Mouse (Mus musculus): ENCODE results near the gene Ercc2. TPM values are rescaled to one million over a fixed set of nuclear protein-coding genes. Genes with fewer than 3 reads are reported as not detected.

Ercc2 gene
- total RNA-seq (2021), result 10 to 100 TPM in 1 of 2 experiments, 1 to 10 TPM in 1; 7.6 to 10.4 TPM
- long read RNA-seq, experiment 1, partial matches to known transcripts, result 1 of 4 reads
- long read RNA-seq, experiment 1, other reads (novel, unspliced or antisense), result 2 of 4 reads
- long read RNA-seq, experiment 2, partial matches to known transcripts, result 1 of 1 reads
- long read RNA-seq, experiment 2, other reads (novel, unspliced or antisense), result 0 of 1 reads

DNA sequence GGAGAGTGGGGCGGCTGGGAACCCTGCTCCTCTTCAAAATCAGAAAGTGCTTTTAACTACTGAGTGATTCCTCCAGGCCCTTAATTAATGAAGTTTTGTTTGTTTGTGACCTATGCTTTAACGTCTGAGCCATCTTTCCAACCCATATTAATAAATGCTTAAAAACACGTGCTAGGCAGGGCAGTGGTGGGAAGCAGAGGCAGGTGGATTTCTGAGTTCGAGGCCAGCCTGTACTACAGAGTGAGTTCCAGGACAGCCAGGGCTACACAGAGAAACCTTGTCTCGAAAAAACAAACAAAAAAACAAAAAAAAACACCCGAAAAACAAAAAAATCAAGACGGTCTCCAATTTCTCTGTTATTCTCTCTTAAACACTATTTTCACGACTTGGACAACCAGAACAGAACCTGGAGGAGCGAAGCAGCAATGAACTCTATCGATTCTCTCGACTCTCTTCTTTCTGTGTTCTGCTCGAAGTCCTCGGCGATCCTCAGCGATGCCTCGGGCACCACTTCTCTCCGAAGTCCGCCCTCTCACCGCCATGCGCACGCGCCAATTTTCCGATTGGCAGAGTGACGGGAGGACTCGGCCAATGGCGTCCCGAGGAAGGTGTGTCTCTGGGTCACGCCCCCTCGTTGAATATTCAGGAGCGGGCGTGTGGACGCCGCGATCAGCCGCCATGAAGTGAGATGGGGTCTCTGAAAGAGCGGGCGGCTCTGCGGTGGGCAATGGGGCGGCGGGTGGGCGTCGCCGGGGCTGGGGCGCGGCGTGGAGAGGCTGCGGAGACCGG is at the start of gene Ercc2:
Gene Ercc2 (plus strand): TSS at position 634 of the 789 bp plus-strand sequence.
- DNase-seq, result peak; percentile 99 to 100

DNA sequence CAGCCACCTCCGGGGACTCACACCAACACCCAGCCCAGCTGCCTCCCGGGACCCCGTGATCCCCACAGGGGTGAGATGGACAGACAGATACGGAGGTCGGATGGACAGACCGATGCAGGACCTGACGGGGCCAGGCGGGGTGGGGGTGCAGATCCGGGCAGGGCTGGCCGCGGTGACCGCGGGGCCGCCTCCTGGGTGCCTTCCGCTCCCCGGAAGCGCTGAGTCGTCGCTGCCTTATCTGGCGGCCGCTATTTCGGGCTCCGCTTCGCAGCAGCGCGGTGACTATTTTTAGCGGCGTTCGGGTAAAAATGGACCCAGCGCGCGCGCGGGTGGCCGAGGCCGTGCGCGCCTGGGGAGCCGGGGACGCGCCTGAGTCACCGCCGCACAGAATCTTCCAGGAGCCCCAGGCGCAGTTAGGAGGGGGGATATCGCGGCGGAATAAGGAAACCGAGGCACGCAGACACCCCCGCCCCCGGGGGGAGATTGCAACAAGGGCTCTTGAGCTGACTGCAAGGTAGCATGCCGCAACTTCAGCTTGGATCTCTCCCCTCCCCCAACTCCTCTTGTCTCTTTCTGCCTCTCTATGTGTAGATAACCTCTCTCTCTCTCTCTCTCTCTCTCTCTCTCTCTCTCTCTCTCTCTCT is 49.0 kb upstream of the Ercc2 start:
- peak; percentile 86 to 91 for DNase-seq

DNA sequence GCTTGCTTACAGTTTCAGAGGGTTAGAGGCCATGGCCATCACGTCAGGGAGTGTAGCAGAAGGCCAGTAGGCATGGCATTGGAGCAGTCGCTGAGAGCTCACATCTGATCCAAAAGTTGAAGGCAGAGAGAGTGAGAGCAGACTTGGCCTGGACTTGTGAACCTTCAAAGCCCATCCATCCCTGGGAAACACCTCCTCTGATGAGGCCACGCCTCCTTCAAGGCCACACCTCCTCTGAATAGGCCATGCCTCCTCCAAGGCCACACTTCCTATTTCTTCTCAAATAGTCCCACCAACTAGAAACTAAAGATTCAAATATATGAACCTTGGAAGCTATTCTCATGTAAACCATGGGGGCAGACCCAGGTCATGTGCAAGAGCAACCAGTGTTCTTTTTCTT is 46.2 kb upstream of the Ercc2 start:
- DNase-seq, result no peak

DNA sequence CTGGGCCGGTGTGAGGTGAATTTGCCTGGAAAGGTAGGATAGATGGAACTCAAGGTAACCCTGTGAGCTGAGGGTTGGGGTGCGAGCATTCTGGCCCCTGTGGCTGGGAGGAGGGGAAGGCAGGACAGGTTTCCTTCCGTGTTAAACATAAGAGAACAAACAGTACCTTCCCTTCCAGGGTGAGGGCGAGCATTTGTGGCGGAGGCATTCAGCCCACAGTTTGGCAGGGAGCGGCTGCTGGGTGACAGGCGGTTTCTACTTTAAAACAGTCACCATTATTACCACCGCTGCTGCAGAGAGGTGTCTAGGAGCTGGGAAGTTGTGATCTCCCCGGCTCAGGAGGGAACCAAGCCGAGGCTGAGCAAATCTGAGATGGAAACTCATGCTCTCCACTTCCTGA is 44.7 kb upstream of the Ercc2 start:
- DNase-seq, result peak in 1 of 2 experiments; percentile 39

DNA sequence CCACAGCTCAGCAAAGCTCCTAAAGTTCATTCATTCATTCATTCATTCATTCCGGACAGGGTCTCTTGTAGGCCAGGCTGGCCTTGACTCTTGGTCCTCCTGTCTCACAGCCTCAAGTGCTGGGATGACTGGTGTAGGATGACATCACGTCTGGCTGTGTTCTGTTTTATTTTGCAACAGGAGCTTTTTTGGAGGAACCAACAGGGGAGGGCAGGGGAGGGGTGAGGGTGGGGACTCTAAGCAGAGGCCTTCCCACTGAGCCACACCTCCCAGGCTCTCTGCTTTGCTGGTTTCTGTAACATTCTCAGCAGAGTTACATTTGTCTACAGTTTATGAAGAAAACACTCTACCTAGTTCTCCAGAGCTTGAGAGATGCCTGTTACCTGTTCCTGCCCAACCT is 43.8 kb upstream of the Ercc2 start:
- DNase-seq, result no peak

DNA sequence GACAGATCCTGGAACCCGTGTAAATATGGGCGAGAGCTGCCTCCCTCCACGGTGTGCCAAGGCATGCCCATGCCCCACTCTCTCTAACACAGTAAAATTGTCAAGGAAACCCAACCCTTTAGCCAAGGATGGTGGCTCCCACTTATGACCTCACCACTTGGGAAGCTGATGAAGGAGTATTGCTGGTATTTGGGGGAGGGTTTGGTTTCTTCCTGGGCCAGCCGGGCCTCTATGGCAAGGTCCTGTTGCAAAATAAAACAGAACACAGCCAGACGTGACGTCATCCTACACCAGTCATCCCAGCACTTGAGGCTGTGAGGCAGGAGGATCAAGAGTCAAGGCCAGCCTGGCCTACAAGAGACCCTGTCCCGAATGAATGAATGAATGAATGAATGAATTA is 43.2 kb upstream of the Ercc2 start:
- DNase-seq, result no peak

DNA sequence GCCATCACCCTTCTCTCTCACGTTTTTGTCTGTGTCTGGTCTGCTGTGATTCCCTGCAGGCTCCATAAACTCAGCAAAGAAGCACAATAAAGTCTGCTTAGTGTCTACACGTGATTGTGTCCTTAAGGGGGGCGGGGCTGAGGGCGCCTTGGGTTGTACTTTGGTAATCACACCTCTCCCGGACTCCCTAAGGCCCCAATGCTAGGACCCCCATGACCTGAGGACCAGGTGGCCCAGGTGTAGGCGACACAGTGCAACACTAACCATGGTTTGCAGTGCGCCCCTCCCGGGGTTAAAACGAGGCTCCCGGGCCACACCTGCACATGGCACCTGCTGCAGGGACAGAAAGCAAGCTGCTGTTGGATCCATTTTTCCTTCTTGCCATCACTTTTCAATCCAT is 40.6 kb upstream of the Ercc2 start:
- no peak for DNase-seq

DNA sequence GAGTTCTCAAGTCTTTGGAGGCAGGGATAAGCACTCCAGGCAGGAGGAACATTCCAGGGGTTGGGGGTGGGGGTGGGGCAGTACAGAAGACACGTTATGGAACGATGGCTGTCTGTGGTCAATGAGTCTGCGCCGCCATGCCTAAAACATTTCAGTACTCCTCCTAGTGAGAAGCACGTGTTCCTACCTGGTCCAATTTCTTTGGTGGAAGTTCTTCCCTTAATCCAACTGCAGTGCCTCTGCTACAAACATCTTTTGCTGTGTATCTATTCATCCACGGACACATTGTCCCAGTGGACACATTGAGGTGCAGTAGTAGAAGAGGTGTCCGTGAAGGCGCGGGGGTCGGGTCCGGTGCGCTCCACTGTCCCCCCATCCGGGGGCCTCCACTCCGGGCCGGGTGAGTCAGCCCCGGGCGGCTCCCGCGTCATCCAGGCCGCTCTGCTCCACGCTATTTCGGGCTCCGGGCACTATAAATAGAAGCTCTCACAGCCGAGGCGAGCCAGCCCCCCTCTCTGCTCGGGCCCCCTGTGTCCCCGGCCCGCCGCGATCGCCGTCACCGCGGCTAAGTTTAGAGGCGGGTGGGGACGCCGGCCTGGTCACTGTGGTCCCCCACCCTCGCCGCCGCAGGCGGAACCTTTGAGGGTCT is 39.9 kb upstream of the Ercc2 start:
- DNase-seq, result peak; percentile 73 to 77

DNA sequence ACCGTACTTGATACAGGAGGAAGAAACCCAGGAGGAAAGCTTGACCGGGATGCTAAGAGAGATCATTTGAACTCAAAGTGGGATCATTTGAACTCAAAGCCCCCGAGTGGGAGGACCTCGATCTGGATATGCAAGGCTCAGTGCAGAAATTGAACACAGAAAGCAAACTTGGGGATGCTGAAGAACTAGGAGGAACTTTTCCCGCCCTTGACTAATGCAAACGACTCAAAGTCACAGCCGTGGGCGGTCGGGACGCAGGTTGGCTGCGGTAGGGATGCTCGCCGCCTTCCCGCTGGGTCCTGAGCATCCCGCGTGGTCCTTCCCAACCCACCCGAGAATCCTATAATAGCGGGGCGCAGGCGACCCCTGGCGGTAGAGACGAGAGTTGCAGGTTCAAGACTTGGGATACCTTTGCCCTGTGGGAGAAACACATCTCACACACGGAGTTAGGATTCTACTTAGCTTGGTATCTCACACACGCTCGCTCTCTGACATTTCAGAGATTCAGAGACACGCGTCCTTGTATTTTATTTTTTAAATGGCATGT is 39.3 kb upstream of the Ercc2 start:
- peak; percentile 88 to 97 for DNase-seq

DNA sequence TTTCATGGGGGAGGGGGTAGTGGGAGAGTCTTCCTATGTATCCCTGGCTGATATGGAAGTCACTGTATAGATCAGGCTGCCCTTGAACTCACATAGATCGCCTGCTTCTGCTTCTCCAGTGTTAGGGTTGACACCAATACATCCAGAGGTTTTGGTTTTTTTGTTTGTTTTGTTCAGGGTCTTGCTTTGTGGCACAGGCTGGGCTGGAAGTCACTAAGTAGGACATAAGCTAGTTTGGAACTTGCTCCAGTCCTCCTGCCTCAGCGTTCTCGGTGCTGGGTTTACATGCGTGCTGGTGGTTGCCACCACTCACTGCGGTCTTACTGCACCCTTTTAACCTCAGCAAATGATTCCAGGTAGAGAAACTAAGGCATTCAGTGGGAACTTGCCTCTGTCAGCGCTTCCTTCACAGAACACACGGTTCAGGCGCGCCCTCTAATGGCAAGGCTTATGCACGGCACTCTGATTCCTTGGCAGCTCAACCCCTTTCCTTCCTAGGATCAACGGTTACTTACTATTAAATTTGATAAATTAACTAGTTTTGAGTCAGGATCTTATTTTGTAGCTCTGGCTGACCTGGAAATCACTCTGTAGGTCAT is 38.5 kb upstream of the Ercc2 start:
- DNase-seq, result peak; percentile 80 to 91

DNA sequence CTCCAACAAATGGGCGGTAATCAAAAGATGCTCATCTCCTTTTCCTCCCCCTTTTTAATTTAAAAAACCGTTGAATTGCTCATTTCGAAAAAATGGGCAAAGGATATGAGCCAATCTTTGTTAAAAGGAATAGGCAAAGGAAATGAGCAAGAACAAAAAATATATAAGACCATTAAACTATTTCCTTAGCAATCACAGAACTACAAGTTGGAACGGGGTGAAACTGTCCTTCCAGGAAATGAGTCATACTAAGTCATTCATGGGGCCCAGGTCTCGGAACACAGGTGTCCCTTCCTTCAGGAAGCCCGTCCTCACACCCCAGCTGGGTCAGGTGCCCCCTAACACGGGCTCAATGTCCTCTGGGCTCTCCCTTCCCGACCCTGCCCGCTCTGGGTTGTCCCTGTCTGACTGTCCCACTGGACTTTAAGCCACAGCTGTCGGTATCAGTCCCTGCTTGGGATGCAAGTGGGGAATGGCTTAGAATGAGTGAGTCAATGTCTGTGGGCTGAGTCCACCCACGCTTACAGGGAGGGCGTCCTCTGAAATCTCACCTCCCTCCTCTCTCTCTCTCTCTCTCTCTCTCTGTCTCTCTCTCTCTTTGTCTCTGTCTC is 37.5 kb upstream of the Ercc2 start, which contains the start of gene Ercc1:
Gene Ercc1 (plus strand): TSS at position 542 of the 611 bp plus-strand sequence.
- DNase-seq, result peak; percentile 48 to 57

DNA sequence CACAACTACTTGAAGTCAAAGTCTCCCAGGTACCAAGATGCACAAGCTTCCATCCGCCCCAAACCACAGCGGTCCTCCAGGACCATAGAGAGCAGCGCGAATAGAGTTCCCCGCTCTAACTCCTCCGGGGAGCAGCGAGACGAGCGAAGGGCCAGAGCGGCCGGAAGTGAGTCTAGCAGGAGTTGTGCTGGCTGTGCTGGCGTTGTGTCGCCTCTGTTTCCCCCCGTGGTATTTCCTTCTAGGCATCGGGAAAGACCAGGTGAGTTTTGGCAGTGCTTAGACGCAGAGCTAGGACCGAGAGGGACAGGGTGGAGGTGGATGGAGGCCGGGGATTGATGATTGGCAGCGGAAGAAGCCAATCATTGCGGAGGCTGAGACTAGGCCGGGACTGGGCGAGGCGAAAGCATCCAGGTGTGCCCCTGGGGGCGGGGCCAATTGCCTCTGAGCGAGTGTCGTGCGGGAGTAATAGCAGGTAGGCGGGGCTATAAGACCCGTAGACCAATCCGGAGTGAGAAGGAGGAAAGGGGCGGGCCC is 36.8 kb upstream of the Ercc2 start:
- DNase-seq, result peak; percentile 95 to 96

DNA sequence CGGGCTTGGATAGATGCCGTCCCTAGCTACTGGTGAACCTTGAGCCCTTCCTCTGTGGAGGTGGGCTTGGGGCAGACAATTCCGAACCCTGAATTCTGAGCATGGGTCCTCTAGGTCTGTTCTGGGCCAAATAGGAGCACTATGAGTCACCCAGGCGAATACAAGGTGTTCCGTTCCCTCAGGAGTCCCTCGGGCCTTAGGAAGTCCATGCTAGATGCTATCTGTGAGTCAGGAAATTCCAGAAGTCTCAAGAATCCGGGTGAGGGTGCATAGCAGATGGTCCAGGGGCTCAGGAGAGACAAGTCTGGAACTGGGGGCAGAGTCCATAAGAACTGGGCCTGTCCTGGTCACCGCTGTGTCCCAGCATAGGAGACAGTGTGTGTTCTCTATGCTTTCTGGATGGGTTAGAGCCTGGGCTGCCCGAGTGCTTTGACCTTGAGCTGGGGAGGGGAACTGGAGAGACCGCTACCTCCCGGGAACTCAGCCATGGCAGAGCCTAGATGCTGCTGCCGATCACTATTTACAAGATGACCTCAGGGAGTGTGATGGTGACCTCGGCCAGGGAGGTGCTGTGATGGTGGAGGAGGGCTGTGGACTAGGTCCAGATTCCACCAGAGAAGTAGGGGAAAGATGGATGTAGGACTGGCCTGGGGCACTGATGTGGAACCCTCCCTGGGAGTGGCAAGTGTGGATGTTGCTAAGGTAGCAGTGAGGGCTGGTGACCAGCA is 32.5 kb upstream of the Ercc2 start:
- peak in 1 of 2 experiments; percentile 75 for DNase-seq

DNA sequence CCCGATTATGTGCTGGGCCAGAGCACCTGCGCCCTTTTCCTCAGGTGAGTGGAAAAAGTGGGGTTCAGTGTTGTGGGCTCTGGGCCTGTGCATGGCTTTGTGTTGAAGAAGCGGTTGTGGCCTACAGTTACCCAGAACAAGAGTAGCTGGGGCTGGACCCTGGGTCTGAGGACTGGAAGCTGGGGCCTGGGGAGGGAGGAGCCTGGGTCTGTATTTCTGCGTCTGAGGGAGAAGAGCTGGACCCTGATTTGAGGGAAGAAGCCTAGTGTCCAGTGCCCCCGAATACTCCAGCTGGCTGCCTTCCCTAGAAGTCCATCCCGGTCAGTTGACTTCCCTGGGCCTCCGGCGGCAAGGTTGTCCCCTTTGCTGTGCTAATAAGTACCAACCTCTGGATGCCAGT is 31.6 kb upstream of the Ercc2 start:
- no peak for DNase-seq

DNA sequence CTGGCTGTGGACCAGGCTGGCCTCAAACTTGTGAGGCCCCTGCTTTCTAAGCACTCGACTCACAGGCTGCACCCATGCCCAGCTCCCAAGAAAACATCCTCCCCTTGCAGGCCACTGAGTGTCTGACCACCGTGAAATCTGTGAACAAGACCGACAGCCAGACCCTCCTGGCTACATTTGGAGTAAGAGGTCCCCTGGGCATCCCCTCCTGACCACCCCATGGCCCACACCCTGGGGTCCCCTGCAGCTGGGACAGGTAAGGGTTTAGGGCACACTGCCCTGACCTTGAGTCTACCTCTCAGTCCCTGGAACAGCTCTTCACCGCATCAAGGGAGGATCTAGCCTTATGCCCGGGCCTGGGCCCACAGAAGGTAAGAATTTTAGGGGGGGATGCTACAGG is 26.8 kb upstream of the Ercc2 start:
- DNase-seq, result no peak

DNA sequence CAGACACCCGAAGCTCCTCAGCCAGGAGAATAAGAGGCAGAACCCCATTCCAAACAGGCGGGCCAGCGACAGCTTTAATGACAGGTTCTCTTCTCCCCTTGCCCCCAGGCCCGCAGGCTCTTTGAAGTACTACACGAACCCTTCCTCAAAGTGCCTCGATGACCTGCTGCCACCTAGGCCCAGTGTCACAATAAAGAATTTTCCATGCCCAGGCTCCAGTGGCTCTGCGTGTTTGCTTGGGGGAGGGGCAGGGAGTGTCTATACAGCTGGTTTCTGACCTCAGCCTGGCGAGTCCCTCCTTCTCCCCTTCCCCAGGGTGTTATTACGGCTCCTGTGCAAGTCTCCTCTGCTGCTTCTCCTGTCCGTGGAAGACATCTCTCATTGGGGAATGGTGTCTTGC is 25.5 kb upstream of the Ercc2 start:
- DNase-seq, result no peak

DNA sequence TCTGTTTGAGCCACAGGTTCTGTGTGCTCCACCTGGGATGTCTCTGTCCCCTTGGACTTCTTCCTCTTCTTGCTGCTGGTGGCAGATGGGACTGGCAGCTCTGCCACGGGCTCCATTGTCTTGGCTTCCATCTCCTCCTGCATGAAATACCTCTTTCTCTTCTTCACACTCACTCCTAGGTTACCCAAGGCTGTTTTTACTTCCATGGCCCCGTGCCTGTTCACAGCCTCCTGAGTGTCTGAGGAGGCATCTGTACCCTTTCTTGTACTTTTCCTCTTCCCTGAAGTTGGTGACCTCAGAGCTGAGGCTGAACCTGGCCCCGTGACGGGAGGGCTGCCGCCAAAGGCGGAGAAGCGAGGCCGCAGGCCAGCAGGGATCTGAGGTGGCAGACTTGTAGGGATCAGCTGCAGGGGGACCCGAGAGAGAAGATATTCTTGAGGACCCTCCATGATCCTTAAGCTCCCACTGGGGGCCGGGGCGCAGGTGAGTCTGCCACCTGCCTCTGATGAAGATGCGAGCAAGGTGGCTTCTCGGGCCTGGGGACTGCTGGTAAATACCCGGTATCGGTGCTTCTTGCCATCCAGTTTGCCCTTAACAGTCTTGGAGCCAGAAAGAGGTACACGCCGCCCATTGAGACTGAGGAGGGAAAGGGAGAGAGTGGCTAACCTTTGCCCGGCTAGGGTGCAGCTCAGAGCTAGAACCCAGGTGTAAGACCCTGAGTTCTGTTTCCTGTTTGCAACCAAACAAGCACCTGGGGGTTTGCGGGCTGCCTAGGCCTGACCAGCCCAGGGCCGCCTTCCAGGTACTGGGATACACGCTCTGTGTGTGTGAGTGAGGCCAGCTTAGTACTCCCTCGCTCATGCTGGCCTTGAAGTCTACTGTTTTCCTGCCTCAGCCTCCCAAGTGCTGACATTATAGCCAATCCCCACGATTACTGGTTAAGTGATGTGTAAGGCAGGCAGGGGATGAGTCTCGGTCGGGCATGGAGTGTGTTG is 24.1 kb upstream of the Ercc2 start:
- no peak for DNase-seq

DNA sequence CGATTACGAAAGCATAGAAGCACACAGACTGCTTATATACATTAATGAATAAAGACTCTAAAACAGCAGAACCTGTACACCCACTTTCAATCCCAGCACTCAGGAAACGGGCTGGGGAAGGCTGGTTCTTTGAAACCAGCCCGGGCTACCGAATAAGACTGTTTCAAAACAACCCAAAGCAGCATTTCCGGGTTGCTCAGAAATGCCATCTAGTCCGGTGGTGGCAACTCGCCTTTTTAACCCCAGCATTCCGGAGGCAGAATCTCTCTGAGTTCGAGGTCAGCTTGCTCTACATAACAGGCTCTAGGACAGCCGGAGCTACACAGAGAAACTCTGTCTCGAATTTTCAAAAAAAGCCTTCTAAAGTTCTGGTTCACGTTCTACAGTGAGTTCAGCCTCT is 23.2 kb upstream of the Ercc2 start:
- DNase-seq, result no peak

DNA sequence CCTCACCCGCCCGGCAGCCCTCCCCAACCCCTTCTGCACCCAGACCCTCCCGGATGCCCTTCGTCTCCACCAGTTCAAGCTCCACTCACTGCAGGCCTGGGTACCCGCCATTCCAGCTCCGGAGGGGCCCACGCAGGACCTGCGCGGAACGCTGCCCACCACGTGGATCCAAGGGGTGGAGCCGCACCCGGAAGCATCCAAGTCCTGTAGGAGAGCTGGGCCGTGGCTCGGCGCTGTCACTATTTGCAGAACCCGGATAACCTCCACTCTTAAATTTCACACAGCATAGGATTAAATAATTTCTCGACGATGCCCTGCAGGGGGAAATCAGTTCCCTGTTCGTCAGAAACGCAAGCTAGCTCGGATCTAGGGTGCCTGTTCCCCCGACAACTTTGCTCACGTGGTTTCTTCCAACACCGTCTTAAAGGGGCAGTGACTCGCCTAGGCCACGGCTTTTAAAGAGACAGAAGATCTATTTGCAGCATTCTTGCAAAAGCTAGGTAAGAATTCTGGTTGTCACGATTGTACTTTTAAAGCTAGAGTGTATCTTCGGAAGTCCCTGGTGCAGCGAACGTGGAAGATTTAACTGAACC is 22.4 kb upstream of the Ercc2 start, which contains the start of the genes Cd3eap and Ppp1r13l:
Gene Cd3eap (minus strand): TSS at position 185 of the 593 bp plus-strand sequence.
Gene Ppp1r13l (plus strand): TSS at position 451 of the 593 bp plus-strand sequence.
- DNase-seq, result peak; percentile 90 to 92
